Mouse (Mus musculus) cerebellum, postnatal 14 days (tissue): ENCODE results near the gene Syn1.

Experiments
- DNase-seq, 2 experiments: peaks; one replicate each; pipeline ENCODE4 v3.0.0; 2021; ENCODE audit warnings: mixed read lengths in 2 of 2

Gene Syn1

GRCm38 (mm10) chrX:20862105-20863065 is 58.4 kb downstream of the Syn1 start:
- peak in 1 of 2 experiments; percentile 10 for DNase-seq

DNA sequence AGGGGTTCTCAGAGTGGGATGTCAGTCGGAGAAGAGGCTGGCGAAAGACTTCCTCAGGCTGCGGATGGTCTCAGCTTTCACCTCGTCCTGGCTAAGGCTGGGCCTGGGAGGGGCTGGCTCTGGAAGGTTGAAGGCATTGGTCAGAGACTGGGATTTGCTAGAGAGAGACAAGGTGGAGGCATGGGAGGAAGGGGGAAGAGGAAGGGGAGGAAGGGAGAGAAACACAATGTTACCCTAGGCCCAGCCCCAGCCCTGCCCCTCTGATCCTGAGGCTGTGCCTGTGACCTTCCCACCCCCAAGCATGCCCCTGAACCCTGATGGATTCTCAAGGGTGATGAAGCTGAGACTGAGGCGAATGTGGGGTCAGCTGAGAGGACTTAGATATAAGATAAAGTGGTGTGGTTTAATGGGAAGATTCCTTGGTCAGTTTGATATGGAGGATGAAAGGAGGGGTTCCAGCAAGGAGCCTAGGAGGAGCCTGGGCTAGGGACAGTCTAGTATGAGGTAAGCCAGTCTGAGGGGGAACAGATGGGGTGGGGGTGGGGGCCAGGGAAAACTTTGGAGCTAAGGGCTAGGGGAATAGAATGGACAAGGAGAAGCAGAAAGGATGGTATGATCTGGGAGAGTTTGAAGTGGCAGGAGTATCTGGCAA is 59.2 kb downstream of the Syn1 start:
- no peak for DNase-seq

GRCm38 (mm10) chrX:20853794-20854193 is 67.0 kb downstream of the Syn1 start:
- DNase-seq, result no peak

- peak; percentile 90 to 91 for DNase-seq
These were observed 72.4 kb downstream of the Syn1 start for GRCm38 (mm10) chrX:20848256-20848984.

DNA sequence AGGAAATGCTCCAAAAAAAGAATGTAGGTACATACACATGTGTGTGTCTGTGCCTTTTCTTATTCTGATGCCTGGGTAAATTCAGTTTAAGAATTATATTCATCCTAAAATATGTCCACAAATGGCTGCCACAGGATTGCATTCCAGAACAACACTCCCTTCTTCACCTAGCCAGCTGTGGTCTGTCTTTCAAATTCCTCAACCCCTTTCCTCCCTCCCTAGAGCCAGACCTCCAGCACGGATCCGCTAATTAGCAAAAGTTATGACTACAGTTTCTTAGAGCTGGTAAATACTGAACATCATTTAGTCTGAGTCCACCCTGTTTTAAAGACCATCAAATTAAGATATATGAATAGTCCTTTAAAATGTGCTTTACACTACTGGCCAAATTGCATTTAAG is 73.0 kb downstream of the Syn1 start:
- DNase-seq, result no peak

- DNase-seq, result no peak
These were observed 73.6 kb downstream of the Syn1 start for GRCm38 (mm10) chrX:20847232-20847631.

DNA sequence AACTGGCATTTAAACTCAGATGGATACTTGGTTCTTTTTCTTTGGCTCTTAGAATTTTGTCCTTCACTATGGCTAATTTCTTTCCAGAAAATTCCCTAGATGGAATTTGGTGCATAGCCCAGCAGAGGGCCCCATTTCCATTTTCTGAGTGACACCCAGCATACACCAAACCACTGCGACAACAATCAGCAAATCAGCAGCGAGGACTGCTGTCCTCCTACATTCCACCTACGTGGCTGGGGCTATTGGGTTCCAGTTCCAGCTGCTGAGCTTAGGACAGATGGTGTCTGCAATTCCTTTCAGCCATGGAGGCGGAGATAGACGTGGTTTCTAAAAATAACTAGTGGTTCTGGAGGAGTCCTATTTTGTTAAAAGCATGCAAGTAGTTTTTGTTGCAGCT is 91.9 kb downstream of the Syn1 start:
- peak; percentile 55 to 67 for DNase-seq

- DNase-seq, result peak; percentile 65 to 78
These were observed 100.9 kb downstream of the Syn1 start for GRCm38 (mm10) chrX:20819708-20820426.

DNA sequence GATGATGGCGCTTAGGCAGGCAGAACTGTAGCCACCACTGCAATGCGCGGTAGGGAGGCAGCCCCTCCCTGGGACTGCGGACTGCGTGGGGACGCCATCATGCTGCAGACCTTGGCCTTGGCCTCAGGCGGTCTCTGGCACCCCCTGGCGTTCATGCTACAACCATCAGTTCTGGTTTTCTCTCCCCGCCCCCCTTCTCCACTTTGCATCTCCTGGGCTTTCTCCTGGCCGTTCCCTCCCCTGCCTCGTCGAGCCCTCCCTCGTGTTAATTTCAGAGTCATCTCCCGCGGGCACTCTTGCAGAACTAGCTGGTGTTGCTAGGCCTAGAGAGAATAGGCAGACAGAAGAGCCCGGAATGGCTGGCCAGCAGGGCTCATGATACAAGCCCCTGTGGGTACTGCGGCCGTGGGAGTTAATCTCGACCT is 101.6 kb downstream of the Syn1 start:
- DNase-seq, result peak; percentile 84 to 92

DNA sequence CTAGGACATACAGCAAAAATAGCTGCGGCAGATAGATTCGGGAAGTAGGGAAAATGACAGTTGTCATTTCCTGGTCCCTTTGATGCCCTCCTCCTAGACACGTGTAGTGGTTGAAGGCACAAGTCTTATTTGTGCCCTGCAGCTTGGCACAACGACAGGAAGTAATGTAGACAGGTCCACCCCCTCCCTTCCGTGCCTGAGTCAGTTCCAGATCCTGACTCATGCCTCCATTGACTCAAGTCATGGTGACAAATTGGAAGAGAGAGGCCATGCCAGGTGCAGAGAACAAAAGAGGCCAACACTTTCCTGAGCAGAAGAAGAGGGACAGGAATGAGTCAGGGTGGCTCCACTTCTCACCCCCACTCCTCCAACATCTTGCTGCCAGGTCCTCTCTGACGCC is 103.8 kb downstream of the Syn1 start:
- DNase-seq, result peak; percentile 27 to 46
